ENCODE assay signal across 30 mouse cellular contexts in genomic region chr5:19803052-19803769, GRCm38 (mm10).
A peak's percentile ranks its signal among the peaks of the same experiment; 100 is the strongest.
DNase-seq lines count a peak whose midpoint lies in the region; ATAC-seq lines count a peak whose summit lies in the region.
"Had no signal": no experiment of that assay in that cellular context is flagged by ENCODE, and none has a peak within 500 bp of the region (broad histone marks: within the 10 kb centered on the region; RNA-seq: fewer than 3 reads in every experiment).

No protein-coding gene starts in this region.

- WGBS in midbrain, embryonic 11.5 days = 64% methylated on average over 5 of the region's 5 CpGs
- 83% methylated on average over 5 of the region's 5 CpGs for WGBS in midbrain, embryonic 10.5 days
- WGBS in forebrain, embryonic 13.5 days = 52% methylated on average over 5 of the region's 5 CpGs
- 59% methylated on average over 5 of the region's 5 CpGs for WGBS in midbrain, embryonic 13.5 days

- H3K4me2 ChIP-seq in midbrain, embryonic 11.5 days = no peak overlapping the region
- no peak overlapping the region for H3K4me2 ChIP-seq in forebrain, embryonic 13.5 days
- H3K4me2 ChIP-seq in midbrain, embryonic 13.5 days (replicated peaks) = no peak overlapping the region
- H3K4me2 ChIP-seq: heart, embryonic 15.5 days; hindbrain, embryonic 12.5 days; intestine, embryonic 15.5 days; lung, embryonic 14.5 days; neural tube, embryonic 13.5 days had no signal

- peak; percentile 73 for ATAC-seq in midbrain, embryonic 11.5 days (ENCODE audit: low FRiP score)
- ATAC-seq in forebrain, embryonic 13.5 days = peak; percentile 95
- ATAC-seq in midbrain, embryonic 13.5 days = peak; percentile 74; the same call in 1 of the 2 replicates
- ATAC-seq: hindbrain, postnatal 0 days; intestine, embryonic 15.5 days had no signal

- no peak overlapping the region for H3K9ac ChIP-seq in midbrain, embryonic 11.5 days (ENCODE audit: low read length)
- H3K9ac ChIP-seq in forebrain, embryonic 13.5 days = no peak overlapping the region
- no peak overlapping the region for H3K9ac ChIP-seq in midbrain, embryonic 13.5 days (replicated peaks)
- H3K9ac ChIP-seq: heart, embryonic 15.5 days; hindbrain, embryonic 12.5 days; intestine, embryonic 15.5 days; liver, embryonic 14.5 days; lung, embryonic 14.5 days; neural tube, embryonic 13.5 days had no signal

- no peaks in the 10 kb centered on the region for H3K27me3 ChIP-seq in midbrain, embryonic 11.5 days (ENCODE audit: control insufficient read depth, insufficient read depth, low read length)
- no peaks in the 10 kb centered on the region for H3K27me3 ChIP-seq in midbrain, embryonic 10.5 days (ENCODE audit: low read depth, poor library complexity, severe bottlenecking)
- H3K27me3 ChIP-seq in forebrain, embryonic 13.5 days = no peaks in the 10 kb centered on the region
- 0 out of 2 replicates have a peak, but pooled peaks cover 6% of the 10 kb centered on the region for H3K27me3 ChIP-seq in midbrain, embryonic 13.5 days
- H3K27me3 ChIP-seq: heart, embryonic 15.5 days; hindbrain, embryonic 12.5 days; intestine, embryonic 15.5 days; neural tube, embryonic 13.5 days had no signal

- no peak for DNase-seq in midbrain, embryonic 11.5 days (ENCODE audit: low spot score, missing footprints)
- DNase-seq in midbrain, embryonic 10.5 days (ENCODE audit: low spot score) = no peak
- peak; percentile 66 for DNase-seq in retina, postnatal 1 day
- no peak for DNase-seq in kidney, adult 11 months
- no peak for DNase-seq in cerebellum, adult 11-12 months
- no peak for DNase-seq in ovary, adult 18-20 months (ENCODE audit: low spot score)
- DNase-seq: adrenal gland, postnatal 14 days; cerebellum, adult 2 months; cerebellum, postnatal 14 days; gastrocnemius, postnatal 10 days; heart, adult 11 months; heart, postnatal 36 days; kidney, adult 8-10 months; layer of hippocampus, postnatal 36 days; liver; lung, embryonic 14.5 days; lung, postnatal 14 days; thymus, adult 18-20 months; thymus, postnatal 25 days had no signal

- no peaks in the 10 kb centered on the region for H3K9me3 ChIP-seq in midbrain, embryonic 11.5 days (ENCODE audit: control insufficient read depth, low read length)
- H3K9me3 ChIP-seq in midbrain, embryonic 10.5 days (replicated peaks) = no peaks in the 10 kb centered on the region
- no peaks in the 10 kb centered on the region for H3K9me3 ChIP-seq in forebrain, embryonic 13.5 days (replicated peaks)
- H3K9me3 ChIP-seq in midbrain, embryonic 13.5 days = no peaks in the 10 kb centered on the region
- H3K9me3 ChIP-seq: heart, embryonic 10.5 days; heart, embryonic 15.5 days; hindbrain, embryonic 12.5 days; intestine, embryonic 15.5 days; neural tube, embryonic 13.5 days had no signal

- H3K4me1 ChIP-seq in midbrain, embryonic 11.5 days (ENCODE audit: control insufficient read depth, insufficient read depth, low read length) = peaks cover 3% of the 10 kb centered on the region
- peaks cover 4% of the 10 kb centered on the region; the same call in 1 of the 2 replicates for H3K4me1 ChIP-seq in midbrain, embryonic 10.5 days
- H3K4me1 ChIP-seq in forebrain, embryonic 13.5 days = peaks cover 15% of the 10 kb centered on the region
- peaks cover 7% of the 10 kb centered on the region; the same call in 1 of the 2 replicates for H3K4me1 ChIP-seq in midbrain, embryonic 13.5 days (replicated peaks)
- H3K4me1 ChIP-seq: heart, embryonic 10.5 days; heart, embryonic 15.5 days; hindbrain, embryonic 12.5 days; intestine, embryonic 15.5 days; neural tube, embryonic 13.5 days had no signal

- no peaks in the 10 kb centered on the region for H3K36me3 ChIP-seq in midbrain, embryonic 11.5 days (ENCODE audit: control insufficient read depth, insufficient read depth, low read length)
- no peaks in the 10 kb centered on the region for H3K36me3 ChIP-seq in midbrain, embryonic 10.5 days
- H3K36me3 ChIP-seq in forebrain, embryonic 13.5 days (ENCODE audit: poor library complexity, severe bottlenecking) = no peaks in the 10 kb centered on the region
- H3K36me3 ChIP-seq in midbrain, embryonic 13.5 days = no peaks in the 10 kb centered on the region
- H3K36me3 ChIP-seq: heart, embryonic 10.5 days; heart, embryonic 15.5 days; hindbrain, embryonic 12.5 days; intestine, embryonic 15.5 days; neural tube, embryonic 13.5 days had no signal

- no peak overlapping the region for H3K27ac ChIP-seq in midbrain, embryonic 11.5 days (ENCODE audit: low read depth, low read length)
- no peak overlapping the region for H3K27ac ChIP-seq in midbrain, embryonic 10.5 days (replicated peaks)
- no peak overlapping the region for H3K27ac ChIP-seq in forebrain, embryonic 13.5 days
- H3K27ac ChIP-seq in midbrain, embryonic 13.5 days = no peak overlapping the region
- H3K27ac ChIP-seq: heart, embryonic 10.5 days; heart, embryonic 15.5 days; hindbrain, embryonic 12.5 days; hindbrain, postnatal 0 days; intestine, embryonic 15.5 days; kidney, postnatal 0 days; liver, embryonic 14.5 days; neural tube, embryonic 13.5 days; stomach, postnatal 0 days had no signal

- no peak overlapping the region for H3K4me3 ChIP-seq in midbrain, embryonic 11.5 days (ENCODE audit: low read depth, low read length)
- no peak overlapping the region for H3K4me3 ChIP-seq in midbrain, embryonic 10.5 days
- no peak overlapping the region for H3K4me3 ChIP-seq in forebrain, embryonic 13.5 days
- no peak overlapping the region for H3K4me3 ChIP-seq in midbrain, embryonic 13.5 days (replicated peaks)
- H3K4me3 ChIP-seq: heart, embryonic 10.5 days; heart, embryonic 15.5 days; hindbrain, embryonic 12.5 days; intestine, embryonic 15.5 days; neural tube, embryonic 13.5 days had no signal
